Mouse (Mus musculus): Measurements from ENCODE around the gene Mcu. TPM values are rescaled to one million over a fixed set of nuclear protein-coding genes. Genes with fewer than 3 reads are reported as not detected.

Mcu gene
- polyA plus RNA-seq, 1 experiment from 2014 or later: 53.4 TPM

DNA sequence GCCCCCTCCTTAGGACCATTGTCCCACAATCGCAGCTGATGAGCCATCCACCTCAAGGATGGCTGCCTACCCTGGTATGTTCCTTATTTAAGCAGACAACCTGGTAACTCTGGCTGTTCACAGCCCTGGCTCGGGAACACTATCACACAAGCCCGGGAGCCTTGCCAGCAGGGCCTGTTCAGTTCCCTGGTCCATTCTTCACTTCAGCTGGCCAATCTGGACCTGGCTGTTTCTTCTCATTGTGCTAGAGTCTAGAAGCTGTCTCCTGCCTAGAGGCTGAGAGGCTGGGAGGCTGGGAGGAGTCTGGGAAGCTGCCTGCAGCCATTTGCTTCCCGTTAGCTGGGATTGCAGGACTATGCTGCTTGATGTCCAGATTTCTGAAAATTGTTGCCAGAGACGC, 146.0 kb downstream of the Mcu start:
- peaks cover 7% of the 10 kb centered on the region; the same call in 1 of the 2 replicates for H3K36me3 ChIP-seq
- H3K4me2 ChIP-seq: no peak overlapping the region
- WGBS: 64% methylated on average over 5 of the region's 5 CpGs
- no peak overlapping the region for H3K27ac ChIP-seq
- no peak overlapping the region for H3K9ac ChIP-seq
- ATAC-seq (ENCODE audit: insufficient number of reproducible peaks, low FRiP score, low TSS enrichment, low read depth): no peak
- H3K9me3 ChIP-seq: no peaks in the 10 kb centered on the region
- H3K27me3 ChIP-seq: no peaks in the 10 kb centered on the region
- peaks cover 14% of the 10 kb centered on the region for H3K4me1 ChIP-seq
- no peak overlapping the region for H3K4me3 ChIP-seq

DNA sequence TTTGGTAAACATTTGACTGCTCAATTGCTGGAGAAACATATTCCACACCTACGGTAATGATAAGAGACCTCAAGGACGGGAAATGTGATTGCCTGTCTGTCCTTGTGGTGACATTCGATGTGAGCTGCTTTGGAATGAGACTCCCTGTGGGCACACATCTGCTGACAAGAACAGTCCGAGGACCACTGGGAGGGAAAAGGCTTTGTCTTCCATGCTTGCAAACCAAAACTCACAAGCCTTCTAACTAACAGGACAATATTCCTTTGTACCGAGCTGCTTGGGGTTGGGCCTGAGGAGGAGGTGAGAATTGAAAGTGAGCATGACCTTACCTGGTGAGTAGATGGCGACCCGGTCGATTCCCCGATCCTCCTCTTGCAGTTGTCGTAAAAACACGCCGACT, 149.2 kb downstream of the Mcu start:
- ATAC-seq (ENCODE audit: insufficient number of reproducible peaks, low FRiP score, low TSS enrichment, low read depth): no peak
- no peaks in the 10 kb centered on the region for H3K27me3 ChIP-seq
- no peak overlapping the region for H3K4me2 ChIP-seq
- H3K27ac ChIP-seq: no peak overlapping the region
- no peaks in the 10 kb centered on the region for H3K9me3 ChIP-seq
- H3K4me3 ChIP-seq: no peak overlapping the region
- no peak overlapping the region for H3K9ac ChIP-seq
- peaks cover 12% of the 10 kb centered on the region; the same call in 1 of the 2 replicates for H3K36me3 ChIP-seq
- peaks cover 10% of the 10 kb centered on the region for H3K4me1 ChIP-seq
- WGBS: 86% methylated on average over 12 of the region's 12 CpGs

- peaks cover 14% of the 10 kb centered on the region for H3K4me1 ChIP-seq
- ATAC-seq (ENCODE audit: insufficient number of reproducible peaks, low FRiP score, low TSS enrichment, low read depth): no peak
- H3K9me3 ChIP-seq: no peaks in the 10 kb centered on the region
- no peaks in the 10 kb centered on the region for H3K27me3 ChIP-seq
- no peak overlapping the region for H3K4me2 ChIP-seq
- WGBS: 49% methylated on average over 4 of the region's 4 CpGs
- peaks cover 12% of the 10 kb centered on the region; the same call in 1 of the 2 replicates for H3K36me3 ChIP-seq
- no peak overlapping the region for H3K9ac ChIP-seq
- H3K4me3 ChIP-seq: no peak overlapping the region
- no peak overlapping the region for H3K27ac ChIP-seq
Measured at GRCm38 (mm10) chr10:59466626-59467025, 149.9 kb downstream of the Mcu start.

DNA sequence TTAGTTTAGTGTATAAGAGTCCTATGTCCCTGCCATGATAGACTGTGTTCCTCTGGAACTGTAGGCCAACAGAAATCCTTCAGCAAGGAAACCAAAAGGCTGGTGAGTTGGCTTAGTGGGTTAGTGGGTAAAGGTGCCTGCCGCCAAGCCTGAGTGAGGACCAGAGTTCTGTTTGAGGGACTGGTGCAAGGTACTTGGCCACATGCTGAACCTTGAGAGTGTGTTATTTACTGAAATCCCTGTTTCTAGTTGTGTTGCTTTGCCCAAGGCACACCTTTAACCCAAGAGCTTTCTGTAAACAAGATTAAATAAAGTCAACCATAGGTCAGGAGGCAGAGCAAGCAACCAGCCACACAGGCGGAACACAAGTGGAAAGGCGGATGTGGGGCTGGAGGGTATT, 150.9 kb downstream of the Mcu start:
- ATAC-seq (ENCODE audit: insufficient number of reproducible peaks, low FRiP score, low TSS enrichment, low read depth): no peak

DNA sequence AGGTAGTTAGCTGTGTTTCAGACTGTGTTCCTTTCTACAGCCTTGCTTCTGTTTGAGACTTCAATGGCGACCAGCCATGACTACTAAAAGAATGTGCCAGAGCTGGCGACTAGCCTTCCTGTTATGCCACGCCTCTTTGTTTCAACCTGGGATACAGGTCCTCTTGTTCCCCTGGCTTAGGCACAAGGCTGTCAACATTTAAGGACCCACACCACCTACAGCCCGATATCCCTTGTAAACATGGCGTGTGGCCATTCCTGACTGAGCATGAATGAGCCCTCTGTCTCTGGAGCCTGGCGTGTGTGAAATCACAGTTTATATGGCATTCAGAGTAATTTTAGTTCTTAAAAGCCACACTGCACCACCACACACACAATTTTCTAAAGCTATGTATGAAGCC, 154.2 kb downstream of the Mcu start:
- ATAC-seq (ENCODE audit: insufficient number of reproducible peaks, low FRiP score, low TSS enrichment, low read depth): peak; percentile 83
- peak overlapping the region; percentile 74 for H3K27ac ChIP-seq
- WGBS: 66% methylated on average over 6 of the region's 6 CpGs
- H3K36me3 ChIP-seq: peaks cover 12% of the 10 kb centered on the region; the same call in 1 of the 2 replicates
- H3K4me3 ChIP-seq: no peak overlapping the region
- peaks cover 22% of the 10 kb centered on the region for H3K4me1 ChIP-seq
- no peaks in the 10 kb centered on the region for H3K9me3 ChIP-seq
- no peaks in the 10 kb centered on the region for H3K27me3 ChIP-seq
- H3K9ac ChIP-seq: no peak overlapping the region
- no peak overlapping the region for H3K4me2 ChIP-seq

More for the DNA sequence above, 150.9 kb downstream of the Mcu start:
- Histone ChIP-seq H3K27ac (no peak overlapping the region), H3K9me3 (no peaks in the 10 kb centered on the region), H3K27me3 (no peaks in the 10 kb centered on the region), H3K4me1 (peaks cover 20% of the 10 kb centered on the region), H3K4me2 (no peak overlapping the region), H3K4me3 (no peak overlapping the region), H3K9ac (no peak overlapping the region), H3K36me3 (peaks cover 12% of the 10 kb centered on the region; the same call in 1 of the 2 replicates)
- 77% methylated on average over 3 of the region's 3 CpGs for WGBS

DNA sequence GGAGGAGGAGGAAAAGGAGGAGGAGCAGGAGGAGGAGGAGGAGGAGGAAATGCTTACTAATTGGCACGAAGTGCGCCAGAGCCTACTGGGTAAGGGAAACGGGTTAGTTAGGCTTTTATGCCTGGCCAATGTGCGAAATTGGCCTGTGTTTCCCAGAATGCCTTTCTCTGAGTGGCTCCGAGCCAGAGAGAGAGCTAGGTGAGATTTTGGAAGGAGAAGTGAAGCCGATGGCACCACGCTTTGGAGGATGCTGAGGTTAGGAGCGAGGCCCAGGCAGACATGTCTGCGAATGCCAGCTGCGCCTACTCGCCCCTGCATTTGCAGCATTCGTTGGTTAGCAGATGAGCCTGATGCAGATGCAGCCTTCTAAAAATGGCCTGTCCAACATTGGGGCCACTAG, 156.7 kb downstream of the Mcu start:
- no peak for ATAC-seq (ENCODE audit: insufficient number of reproducible peaks, low FRiP score, low TSS enrichment, low read depth)
- no peaks in the 10 kb centered on the region for H3K9me3 ChIP-seq
- peaks cover 17% of the 10 kb centered on the region for H3K36me3 ChIP-seq
- no peak overlapping the region for H3K4me2 ChIP-seq
- H3K27ac ChIP-seq: peak overlapping the region; percentile 12; the same call in 1 of the 2 replicates
- no peaks in the 10 kb centered on the region for H3K27me3 ChIP-seq
- 81% methylated on average over 12 of the region's 12 CpGs for WGBS
- peaks cover 16% of the 10 kb centered on the region; the same call in 1 of the 2 replicates for H3K4me1 ChIP-seq
- H3K9ac ChIP-seq: no peak overlapping the region
- H3K4me3 ChIP-seq: no peak overlapping the region

DNA sequence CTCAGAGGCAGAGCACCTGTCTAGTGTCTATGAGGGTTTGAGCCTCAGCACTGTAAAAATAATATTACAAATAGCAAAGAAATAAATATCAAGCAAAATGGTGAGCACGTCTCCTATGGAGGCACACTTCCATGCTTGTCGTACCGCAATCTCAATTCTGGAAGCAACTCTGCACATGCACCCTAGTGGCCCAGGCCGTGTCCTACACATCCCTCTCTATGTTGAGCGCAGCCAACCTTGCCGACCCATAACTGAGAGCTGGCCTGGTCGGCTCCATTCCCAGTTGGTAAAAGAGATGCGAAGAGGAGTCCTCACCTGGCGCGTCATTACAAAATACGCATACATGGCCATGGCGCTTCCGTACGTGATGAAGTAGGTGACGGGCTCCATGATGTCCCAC, 161.9 kb downstream of the Mcu start:
- peaks cover 46% of the 10 kb centered on the region for H3K36me3 ChIP-seq

DNA sequence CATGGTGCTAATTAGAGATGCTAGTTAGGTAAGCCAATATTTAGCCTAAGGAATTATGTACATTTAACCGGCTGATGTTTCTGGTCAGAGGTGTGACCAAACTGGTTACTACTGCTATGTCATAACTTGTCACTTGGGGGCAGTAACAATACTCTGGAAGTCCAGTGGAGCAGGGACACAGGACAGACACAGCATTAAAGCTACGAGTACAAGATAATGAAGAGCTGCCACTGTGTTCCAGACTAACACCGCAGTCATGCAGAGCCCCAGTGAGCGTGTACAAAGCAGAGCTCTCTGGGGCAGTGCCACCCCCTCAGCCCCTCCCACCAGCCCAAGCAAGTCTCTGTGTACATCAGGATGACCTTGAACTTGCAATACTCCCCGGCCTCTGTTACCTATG, 164.7 kb downstream of the Mcu start:
- no peaks in the 10 kb centered on the region for H3K4me1 ChIP-seq
- H3K9ac ChIP-seq: no peak overlapping the region
- no peak for ATAC-seq (ENCODE audit: insufficient number of reproducible peaks, low FRiP score, low TSS enrichment, low read depth)
- no peak overlapping the region for H3K4me2 ChIP-seq
- H3K4me3 ChIP-seq: no peak overlapping the region
- WGBS: 50% methylated on average over 5 of the region's 5 CpGs
- no peaks in the 10 kb centered on the region for H3K9me3 ChIP-seq
- no peak overlapping the region for H3K27ac ChIP-seq
- no peaks in the 10 kb centered on the region for H3K27me3 ChIP-seq
- H3K36me3 ChIP-seq: peaks cover 61% of the 10 kb centered on the region

More for the DNA sequence above, 161.9 kb downstream of the Mcu start:
- 95% methylated on average over 15 of the region's 15 CpGs for WGBS
- ATAC-seq (ENCODE audit: insufficient number of reproducible peaks, low FRiP score, low TSS enrichment, low read depth): no peak
- no peaks in the 10 kb centered on the region for H3K9me3 ChIP-seq
- no peaks in the 10 kb centered on the region for H3K4me1 ChIP-seq
- H3K27ac ChIP-seq: no peak overlapping the region
- H3K4me3 ChIP-seq: no peak overlapping the region
- H3K4me2 ChIP-seq: no peak overlapping the region
- no peaks in the 10 kb centered on the region for H3K27me3 ChIP-seq
- no peak overlapping the region for H3K9ac ChIP-seq

DNA sequence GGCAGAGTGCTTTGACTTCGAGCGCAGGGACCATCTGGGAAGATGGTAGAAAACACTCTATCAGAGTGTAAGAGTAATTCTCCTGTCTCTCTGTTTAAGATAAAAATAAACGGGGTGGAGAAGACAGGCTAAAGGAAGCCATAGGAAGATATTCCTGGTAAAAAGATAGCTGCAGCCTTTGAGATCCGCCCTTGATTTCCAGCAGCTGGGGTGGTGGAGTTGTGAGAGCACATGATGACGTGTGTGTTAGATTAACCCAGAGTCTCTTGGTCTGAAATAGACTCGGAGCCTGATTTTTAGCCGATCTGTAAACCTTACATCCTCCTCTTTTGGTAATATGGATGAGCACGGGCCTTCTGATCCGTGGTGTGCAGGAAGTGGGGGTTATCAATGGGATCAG, 168.9 kb downstream of the Mcu start:
- no peak overlapping the region for H3K4me2 ChIP-seq
- H3K9ac ChIP-seq: no peak overlapping the region
- peaks cover 32% of the 10 kb centered on the region for H3K36me3 ChIP-seq
- WGBS: 73% methylated on average over 9 of the region's 9 CpGs
- no peaks in the 10 kb centered on the region for H3K4me1 ChIP-seq
- no peak overlapping the region for H3K4me3 ChIP-seq
- no peaks in the 10 kb centered on the region for H3K27me3 ChIP-seq
- H3K9me3 ChIP-seq: no peaks in the 10 kb centered on the region
- no peak overlapping the region for H3K27ac ChIP-seq
- no peak for ATAC-seq (ENCODE audit: insufficient number of reproducible peaks, low FRiP score, low TSS enrichment, low read depth)

GRCm38 (mm10) chr10:59446911-59447437, 169.5 kb downstream of the Mcu start:
- ATAC-seq (ENCODE audit: insufficient number of reproducible peaks, low FRiP score, low TSS enrichment, low read depth): no peak
- H3K4me2 ChIP-seq: no peak overlapping the region
- H3K4me3 ChIP-seq: no peak overlapping the region
- H3K9me3 ChIP-seq: no peaks in the 10 kb centered on the region
- H3K36me3 ChIP-seq: peaks cover 32% of the 10 kb centered on the region
- no peak overlapping the region for H3K9ac ChIP-seq
- no peaks in the 10 kb centered on the region for H3K27me3 ChIP-seq
- no peaks in the 10 kb centered on the region for H3K4me1 ChIP-seq
- 88% methylated on average over 10 of the region's 10 CpGs for WGBS
- H3K27ac ChIP-seq: no peak overlapping the region

DNA sequence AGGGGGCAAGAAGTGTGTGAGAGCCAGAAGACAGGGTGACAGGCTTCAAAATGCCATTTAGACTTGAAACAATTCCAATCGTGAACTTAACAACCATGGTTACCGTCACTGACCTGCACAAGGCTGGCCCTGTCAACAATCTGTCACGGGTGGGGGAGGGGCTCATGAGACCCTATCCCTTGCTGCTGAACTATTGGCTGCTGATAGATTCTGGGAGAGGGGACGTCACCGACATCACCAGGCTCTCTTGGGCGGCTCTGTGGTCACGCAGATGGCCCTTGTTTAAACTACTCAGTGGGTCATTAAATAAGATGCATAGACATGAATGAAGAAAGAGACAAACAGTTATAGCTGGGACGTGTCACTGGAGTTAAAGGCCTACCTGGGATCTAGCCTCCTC, 171.9 kb downstream of the Mcu start:
- Histone ChIP-seq H3K27me3 (no peaks in the 10 kb centered on the region), H3K4me2 (no peak overlapping the region), H3K27ac (no peak overlapping the region), H3K36me3 (peaks cover 15% of the 10 kb centered on the region), H3K4me1 (peaks cover 10% of the 10 kb centered on the region), H3K9ac (no peak overlapping the region), H3K4me3 (no peak overlapping the region), H3K9me3 (no peaks in the 10 kb centered on the region)
- ATAC-seq (ENCODE audit: insufficient number of reproducible peaks, low FRiP score, low TSS enrichment, low read depth): no peak
- WGBS: 51% methylated on average over 8 of the region's 8 CpGs

GRCm38 (mm10) chr10:59444106-59444505, 172.4 kb downstream of the Mcu start:
- Histone ChIP-seq H3K4me3 (no peak overlapping the region), H3K9me3 (no peaks in the 10 kb centered on the region), H3K36me3 (peaks cover 14% of the 10 kb centered on the region), H3K4me2 (no peak overlapping the region), H3K4me1 (peaks cover 16% of the 10 kb centered on the region), H3K27me3 (no peaks in the 10 kb centered on the region), H3K9ac (no peak overlapping the region), H3K27ac (no peak overlapping the region)
- WGBS: 85% methylated on average over 3 of the region's 3 CpGs
- no peak for ATAC-seq (ENCODE audit: insufficient number of reproducible peaks, low FRiP score, low TSS enrichment, low read depth)

DNA sequence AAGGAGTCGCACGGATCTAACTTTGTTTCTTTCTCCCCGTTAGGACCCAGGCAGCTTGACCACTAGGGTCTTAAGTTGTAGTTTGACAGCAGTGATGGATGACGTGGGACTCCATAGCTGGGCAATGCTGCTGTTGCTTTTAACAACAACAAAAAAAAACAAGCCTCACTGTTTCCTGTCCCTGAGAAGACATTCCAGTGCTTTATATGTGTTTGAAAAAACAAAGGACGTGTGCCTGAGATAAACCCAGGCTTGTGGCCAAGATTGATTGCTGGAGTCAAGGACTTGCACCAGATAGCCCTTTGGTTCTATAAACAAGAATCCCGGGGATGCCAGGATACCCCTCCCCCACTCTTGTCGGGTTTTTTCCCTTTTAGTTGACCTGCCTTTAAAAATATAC, 173.3 kb downstream of the Mcu start:
- Histone ChIP-seq H3K4me3 (no peak overlapping the region), H3K9me3 (no peaks in the 10 kb centered on the region), H3K9ac (no peak overlapping the region), H3K4me1 (peaks cover 21% of the 10 kb centered on the region), H3K4me2 (no peak overlapping the region), H3K27me3 (no peaks in the 10 kb centered on the region), H3K36me3 (peaks cover 8% of the 10 kb centered on the region), H3K27ac (no peak overlapping the region)
- ATAC-seq (ENCODE audit: insufficient number of reproducible peaks, low FRiP score, low TSS enrichment, low read depth): no peak
- 24% methylated on average over 7 of the region's 7 CpGs for WGBS
